Mouse (Mus musculus) adrenal gland, adult (tissue): ENCODE measurements at regions not wholly inside any gene's neighbourhood (a gene's known extent, or its start where the extent isn't known, plus 50 kb on each side); places are given as distances from the start of the nearest gene placed in this dataset.
"Not testable (repeated sequence)": the region's sequence is repeated elsewhere in the genome, so short reads cannot be mapped to it uniquely, and the experiment has no call there.

Experiments
- DNase-seq, 2 experiments: peaks; one replicate each; pipeline ENCODE4 v3.0.0; 2022 to 2023; ENCODE audit warnings: low spot score in 1 of 2; ENCODE audit not compliant: inconsistent age in 2 of 2

DNA sequence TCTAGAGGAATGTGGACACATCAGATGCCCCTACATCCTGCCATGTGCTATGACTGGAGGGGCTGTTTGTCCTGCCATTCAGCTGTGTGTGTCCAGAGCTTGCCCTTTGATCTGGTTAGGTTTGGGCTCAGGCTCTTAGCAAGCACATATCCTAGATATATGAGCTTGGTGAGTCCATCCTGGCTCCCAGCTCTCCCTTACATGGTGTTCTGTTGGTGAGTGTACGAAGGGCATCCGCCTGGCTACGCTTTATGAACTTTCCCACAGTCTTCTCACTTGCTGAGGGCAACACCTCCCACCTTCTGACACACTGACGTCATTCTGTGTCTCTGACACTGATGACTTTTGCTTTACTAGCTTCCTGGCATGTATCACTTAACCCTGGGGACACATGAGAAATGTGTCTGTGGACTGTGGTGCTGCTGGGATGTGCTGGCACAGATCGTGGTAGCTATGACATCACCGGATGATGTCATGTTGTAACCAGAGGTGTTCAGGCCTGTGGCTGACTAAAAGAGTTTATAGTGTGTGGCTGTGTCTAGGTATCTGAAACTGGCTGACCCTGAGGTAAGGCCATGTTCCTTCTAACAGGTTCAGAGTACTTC lies 149.4 kb downstream of the Kif26a start:
- no peak for DNase-seq

DNA sequence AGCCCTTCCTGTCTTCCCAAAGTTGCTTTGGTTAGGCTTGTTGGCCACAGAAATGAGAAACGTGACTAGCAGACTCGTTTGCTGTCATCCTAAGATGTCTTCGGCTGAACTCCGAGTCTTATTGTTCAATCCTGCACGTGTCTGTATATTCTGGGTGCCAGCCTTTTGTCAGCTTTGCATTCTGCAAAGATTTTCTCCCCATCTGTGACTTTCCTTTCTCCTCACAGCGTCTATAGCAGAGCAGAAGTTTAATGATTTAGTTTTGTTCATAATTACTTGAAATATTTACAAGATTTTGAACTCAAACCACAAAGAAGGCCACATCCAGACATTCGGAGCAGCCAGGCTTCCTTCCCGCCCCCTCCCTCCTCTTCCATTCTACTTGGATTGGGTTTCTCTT lies 152.5 kb downstream of the Kif26a start:
- no peak for DNase-seq

DNA sequence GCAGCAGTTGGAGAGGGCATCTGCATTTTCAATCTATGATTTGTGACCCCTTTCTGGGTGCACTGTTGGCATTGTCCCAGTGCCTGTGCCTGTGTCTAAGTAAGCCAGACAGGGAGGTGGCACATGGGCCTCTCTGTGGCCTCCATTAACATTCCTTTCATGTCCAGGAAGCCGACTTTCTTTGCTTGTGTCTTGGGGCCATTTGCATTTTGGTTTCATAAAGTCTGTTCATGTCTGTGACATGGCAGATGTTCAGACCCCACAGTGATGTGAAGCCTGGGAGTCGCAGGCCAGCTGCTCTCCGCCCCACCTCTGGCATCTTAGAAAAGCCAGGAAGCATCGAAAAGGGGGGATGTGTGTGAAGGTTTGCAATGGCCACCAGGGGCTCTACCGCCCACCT lies 153.1 kb downstream of the Kif26a start:
- DNase-seq, result no peak

DNA sequence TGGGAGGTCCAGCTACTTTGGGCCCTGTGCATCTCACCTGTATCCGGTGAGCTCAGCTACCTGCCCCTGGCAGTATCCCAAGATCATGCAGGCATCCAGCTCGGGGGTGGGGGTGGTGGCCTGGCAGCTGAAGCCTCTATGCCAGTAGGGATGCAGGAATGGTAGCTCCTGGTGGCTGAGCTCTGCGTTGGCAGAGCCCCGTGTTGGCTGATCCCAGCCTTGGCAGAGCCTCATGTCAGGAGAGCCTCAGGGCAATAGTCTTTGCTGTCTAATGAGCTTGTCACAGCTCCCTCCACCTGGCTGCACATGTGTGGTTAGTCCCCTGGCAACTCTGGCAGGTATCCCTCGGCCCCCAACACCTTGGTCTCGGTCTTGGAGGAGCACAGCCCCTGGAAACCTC lies 153.6 kb downstream of the Kif26a start:
- DNase-seq, result no peak

DNA sequence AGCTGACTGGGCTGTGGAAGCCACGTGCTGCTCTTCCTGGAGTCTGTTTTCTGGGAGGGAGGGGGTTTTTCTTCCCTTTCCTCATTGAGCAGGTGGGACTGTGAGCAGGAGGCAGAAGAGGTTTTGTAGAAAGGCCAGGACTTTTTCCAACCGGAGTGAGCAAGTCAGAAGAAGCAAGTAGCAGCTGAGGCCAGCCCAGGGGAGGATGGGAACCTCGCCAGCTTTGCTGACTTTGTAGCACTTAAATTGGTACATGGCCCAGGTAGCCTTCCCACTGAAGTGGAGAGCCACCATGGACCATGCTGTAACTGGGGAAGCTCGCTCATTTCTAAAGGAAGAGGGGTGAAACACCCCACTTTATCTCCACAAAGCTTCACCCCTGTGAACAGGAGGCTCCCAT lies 154.1 kb downstream of the Kif26a start:
- no peak for DNase-seq

DNA sequence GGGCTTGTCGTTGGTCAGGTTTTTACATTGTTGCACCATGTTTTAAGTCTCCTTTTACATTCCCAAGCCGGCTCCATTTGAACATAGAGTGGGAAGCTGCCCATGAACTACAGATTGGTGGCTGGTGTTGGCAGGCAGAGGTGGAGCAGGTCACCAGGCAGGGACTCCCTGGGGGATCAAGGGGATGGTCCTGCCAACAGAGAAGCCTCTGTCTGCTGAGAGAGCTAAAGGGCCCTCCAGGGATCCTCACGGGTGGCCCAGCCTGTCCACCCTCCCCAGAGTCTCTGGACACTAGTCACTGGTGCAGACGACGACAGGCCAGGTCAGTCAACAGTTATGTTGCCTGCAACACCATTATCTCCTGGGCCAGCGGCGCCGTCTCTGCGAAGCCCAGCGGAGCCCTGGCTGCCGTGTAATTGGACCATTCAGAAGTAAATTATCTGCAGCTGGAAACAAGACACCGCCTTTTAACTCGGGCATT lies 155.4 kb downstream of the Kif26a start:
- peak in 1 of 2 experiments; percentile 37 for DNase-seq

DNA sequence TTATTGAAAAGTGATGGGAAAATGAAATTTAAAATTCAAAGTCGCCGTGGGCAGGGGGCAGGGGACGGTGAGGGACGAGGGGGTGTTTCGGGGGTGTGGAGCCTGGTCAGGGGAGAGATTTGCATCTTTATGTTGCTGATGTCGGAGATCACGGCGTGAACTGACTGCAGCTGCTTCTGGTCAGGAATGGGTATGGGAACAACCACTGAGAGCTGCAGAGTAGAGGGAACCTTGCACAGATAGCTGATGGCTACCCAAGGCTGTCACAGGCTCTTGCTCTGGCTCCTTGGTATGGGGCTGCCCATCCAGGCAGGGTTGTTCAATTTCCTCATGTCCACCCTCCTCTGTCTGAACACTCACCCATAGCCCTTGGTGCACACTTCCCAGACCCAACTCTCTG lies 155.9 kb downstream of the Kif26a start:
- DNase-seq, result no peak

DNA sequence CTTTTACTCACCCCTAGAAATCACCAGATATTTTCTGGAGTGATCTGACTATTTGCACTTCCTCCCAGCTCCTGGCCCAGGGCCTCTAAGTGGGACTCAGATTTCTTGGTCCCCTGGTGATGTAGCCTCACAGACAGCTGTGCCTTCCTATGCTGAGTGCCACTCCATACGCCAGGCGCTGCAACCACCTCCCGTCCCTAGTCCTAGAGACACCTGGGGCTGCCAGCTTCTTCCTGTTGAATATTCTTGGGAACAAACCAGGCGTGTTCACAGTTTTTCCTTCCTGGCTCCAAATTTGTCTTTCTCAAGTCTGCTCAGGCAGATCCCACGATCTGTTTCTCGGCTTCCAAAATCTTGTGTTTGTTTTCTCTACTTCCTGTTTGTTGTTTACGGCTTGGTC lies 160.2 kb downstream of the Kif26a start:
- DNase-seq, result no peak

DNA sequence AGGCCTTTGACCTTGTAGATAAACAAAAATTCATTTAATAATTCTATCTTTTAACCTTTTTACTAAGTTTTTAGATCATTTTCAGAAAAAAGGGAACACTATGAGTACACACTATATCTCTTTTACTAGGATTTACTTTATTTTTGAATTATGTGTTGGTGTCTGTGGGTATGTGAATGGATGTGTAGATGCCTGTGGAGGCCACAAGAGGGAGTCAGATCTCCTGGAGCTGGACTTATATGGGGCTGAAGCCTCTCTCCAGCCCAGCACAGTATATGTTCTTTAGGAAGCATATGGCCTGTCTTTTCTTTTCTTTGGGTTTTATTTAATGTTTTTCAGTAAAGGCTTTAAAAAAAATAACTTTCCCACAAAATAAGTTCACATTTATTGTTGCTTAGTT lies 162.0 kb downstream of the Kif26a start:
- no peak for DNase-seq

DNA sequence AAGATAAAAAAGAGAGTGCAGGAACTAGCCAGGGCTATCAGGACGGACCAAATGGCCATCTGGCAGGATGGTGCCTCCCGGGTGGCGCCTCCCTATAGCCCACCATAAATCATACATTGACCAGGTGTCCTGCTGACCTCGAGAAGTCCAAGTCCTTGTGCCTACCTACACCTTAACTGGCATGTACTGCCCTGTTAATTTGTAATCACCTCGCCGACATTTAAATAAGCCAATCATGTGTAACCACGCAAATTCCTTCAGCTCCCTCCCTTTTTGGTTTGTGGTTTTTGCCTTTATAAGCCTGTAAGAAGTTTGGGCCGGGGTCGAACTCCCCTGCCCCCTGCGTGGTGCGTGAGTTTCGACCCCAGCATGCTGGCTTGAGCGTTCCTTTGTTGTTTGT lies 163.1 kb downstream of the Kif26a start:
- DNase-seq, result not testable (repeated sequence)

DNA sequence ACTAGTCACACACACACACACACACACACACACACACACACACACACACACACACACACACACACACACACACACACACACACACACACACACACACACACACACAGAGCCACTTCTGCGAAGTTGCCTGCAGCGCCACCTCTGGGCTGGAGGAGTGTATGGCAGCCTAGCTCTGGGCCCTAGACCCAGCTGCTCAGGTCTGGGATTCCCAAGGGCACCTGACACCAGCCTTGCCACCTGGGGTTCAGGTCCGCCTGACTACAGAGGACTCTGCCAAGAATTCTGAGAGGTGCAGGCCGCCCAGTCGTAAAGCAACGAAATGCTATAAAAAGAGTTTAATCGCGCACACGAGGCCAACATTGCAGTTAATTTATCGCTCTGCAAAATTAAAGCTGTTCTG lies 163.8 kb downstream of the Kif26a start:
- peak in 1 of 2 experiments; percentile 54 for DNase-seq

DNA sequence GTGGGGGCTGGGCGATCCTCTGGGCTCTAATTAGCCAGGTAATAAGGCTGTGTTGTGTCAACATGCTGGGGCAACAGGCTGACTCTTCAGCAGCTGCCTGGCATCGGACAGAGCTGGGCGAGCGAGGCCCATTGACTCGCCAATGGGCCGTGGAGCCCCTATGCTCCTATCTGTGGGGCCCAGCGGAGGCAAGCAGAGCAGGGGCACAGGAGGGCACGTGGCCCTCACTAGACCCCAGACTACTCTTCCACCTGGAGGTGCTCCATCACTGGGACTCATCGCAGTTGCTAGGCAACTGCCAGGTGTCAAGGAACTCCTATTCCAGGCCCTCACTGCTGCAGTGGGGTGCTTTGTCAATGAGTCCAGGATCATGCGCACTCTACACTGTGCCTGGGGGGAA lies 164.7 kb downstream of the Kif26a start:
- no peak for DNase-seq

DNA sequence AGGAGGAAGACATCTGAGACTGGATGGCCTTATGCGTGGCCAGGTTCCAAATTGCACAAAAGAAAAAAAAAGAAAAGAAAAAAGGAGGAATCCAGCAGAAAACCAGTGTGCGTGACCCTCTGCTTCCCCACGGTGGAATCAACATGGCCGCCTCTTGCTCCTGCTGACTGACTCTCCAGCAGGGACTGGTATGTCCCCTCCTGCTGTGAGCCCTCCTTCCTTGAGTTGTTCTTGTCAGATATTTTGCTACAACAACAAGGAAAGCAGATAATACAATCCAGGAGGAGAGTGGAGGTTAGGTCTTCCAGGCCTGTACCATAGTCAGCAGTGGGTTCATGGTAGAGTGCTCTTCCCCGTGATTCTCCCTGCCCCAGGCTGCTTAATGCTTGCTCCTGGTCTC lies 168.8 kb downstream of the Kif26a start:
- no peak for DNase-seq

DNA sequence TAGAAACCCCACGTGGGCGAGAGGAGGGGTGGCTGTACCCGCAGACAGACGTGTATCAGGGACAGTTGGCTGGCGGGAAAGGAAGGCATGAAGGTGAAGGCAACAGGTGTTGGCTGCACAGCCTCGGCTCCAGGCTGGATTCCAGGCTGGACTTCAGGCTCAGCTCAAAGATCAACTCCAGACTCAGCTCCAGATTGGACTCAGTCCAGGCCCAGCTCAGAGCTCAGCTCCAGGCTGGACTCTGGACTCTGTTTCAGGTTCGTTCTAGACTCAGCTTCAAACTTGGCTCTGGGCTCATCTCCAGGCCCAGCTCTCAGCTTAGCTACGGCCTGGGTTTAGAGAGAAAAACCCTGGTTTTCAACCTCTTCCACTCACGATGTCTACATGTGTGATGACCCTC lies 171.2 kb downstream of the Kif26a start:
- no peak for DNase-seq

DNA sequence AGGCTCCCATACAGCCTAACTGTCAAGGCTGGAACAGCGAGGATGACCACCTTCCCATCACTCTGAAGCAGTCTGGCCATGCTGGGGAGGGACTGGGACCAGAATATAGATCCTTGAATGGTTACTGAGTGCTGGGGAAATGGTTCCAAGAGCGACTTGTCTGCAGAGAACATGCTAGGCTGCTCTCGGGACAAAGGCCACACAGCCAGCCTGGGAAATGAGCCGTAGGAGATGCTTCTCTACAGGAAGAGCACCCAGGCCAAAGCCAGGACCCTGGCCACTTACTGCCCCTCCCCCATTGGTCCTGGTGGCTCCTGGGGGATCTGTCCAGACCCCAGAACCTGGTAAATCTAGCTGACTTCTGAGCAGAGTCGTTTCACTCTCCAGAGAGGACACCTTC lies 170.8 kb upstream of the A530016L24Rik start:
- DNase-seq, result no peak

DNA sequence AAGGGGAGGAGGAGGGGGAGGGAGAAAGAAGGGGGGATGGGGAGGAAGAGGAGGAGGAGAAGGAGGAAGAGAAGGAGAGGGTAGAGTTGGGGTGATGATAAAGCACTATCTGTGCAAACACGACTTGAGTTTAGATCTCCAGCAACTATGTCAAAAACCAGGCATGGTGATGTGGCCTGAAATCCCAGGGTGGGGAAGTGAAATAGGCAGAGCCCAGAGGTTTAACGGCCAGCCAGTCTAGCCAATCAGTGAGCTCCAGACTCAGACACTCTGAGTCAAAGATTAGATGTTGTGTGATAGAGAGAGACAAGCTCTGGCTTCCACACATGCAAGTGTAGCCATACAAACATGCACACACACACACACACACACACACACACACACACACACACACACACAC lies 167.1 kb upstream of the A530016L24Rik start:
- DNase-seq, result no peak

DNA sequence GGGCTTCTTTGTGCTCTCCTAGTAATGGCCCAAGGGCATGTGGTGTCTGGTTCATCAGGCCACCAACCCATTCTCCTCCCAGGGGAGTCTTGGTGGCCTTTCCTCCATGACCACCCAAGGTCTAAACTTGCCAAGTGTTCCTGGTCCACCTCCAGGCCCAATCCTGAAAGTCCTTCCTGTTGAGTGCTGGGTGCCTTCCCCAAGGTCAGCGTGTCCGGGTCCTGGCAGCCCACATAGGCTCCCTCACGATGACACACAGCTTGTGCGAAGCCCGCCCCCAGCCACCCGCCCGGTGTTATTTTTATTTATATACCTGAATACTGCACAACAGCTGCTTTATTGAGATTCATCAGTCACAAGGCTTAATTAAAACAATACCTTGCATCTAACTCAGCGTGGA lies 161.8 kb upstream of the A530016L24Rik start:
- DNase-seq, result peak; percentile 57 to 61

DNA sequence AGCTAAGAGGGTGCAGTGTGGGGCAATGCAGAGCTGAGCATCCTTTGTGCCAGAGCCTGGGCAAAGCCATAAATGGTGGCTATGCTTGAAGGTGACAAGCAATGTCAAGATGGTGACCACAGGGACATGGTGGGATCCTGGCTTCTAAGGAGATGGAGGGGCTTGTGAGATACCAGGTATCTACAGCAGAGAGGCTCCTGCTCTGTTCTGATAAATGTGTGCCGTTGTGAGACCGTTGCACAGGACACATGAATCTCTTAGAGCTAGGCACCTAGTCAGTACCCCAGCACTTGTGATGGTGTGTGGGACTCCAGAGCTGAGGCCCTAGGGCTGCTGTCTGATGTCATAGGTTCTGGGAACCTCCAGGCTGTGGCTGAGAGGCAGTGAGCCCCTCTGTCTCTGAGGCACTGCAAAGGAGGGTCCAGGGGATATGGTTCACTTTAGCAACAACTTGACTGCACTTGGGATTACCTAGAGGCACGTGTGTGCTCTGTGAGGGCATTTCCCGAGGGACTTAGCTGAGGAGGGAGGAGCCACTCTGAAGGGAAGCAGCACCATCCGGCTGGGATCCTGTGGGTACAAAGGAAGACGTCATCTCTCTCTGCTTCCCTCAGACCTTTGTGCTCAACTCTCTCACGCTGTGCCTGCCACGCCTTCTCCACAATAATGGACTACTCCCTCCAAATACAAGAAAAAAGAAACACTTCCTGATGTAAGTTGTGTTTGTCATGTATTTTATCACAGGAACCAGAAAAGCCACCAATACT lies 160.3 kb upstream of the A530016L24Rik start:
- no peak for DNase-seq

DNA sequence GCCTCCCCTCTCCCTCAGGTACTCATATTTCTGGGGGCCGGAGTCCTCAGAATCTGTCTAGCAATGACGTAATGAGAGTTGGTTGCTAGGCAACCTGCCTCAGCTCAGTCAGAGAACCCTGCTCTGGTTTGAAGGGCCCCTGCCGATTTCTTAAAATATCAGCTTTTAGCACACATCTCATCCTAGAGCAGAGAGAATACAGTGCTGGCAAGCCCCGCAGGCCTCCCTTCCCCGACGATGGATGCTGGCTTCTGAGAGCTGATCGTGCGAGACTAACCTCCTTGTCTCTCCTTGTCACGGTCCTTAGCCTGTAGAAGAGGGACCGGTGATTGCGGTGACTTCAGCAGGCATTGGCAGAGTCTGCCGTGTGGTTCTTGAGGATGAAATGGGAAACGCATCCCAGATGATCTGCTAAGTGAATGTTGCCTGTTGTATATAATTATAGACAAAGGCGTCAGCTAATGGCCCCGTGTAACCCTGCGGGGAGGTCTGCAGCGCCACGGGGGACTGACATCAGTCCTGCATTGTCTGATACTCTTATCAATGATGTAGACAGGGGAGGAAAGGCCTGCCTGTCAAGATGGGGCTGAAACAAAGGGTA lies 159.4 kb upstream of the A530016L24Rik start:
- DNase-seq, result peak in 1 of 2 experiments; percentile 45

DNA sequence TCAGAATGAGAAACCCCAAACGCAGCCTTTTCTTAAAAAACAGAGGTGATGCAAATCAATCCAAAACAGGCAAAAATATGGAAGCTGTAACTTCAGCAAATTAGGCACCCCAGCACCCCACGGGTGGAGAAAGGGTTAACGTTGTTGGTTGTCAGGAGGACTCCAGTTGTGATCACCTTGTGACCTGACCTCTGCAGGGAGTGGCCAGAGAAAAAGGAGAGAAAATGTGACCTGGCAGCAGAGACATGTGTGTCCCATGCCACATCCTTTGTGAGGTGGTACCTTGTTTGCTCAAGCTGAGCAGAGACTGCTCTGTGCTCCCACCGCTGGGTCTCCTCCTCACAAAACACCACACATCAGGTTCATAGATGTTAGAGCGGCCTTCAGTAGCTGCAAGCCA lies 158.7 kb upstream of the A530016L24Rik start:
- no peak for DNase-seq

DNA sequence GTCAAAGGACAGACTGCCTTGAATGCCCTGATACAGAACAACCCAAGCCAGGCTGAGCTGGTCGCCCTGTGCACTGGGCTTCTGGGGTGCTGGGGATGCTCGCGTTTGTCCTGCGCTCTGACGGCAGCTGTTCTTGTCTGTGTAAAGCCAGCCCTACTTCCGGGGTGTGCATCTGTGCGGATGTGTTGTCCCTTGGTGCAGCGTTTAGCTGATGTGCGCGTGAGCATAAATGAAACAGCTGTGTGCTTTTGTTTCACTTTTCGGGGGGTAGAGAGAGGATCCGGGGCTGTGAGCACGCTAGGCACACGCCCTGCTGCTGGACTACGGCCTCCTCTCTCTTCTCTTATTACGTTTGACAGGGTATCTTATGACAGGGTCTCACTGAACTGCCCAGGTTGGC lies 158.2 kb upstream of the A530016L24Rik start:
- no peak for DNase-seq
